Mouse (Mus musculus) forebrain, embryonic 14.5 days (tissue): ENCODE data around the gene Snx21. TPM values are rescaled to one million over a fixed set of nuclear protein-coding genes. Genes with fewer than 3 reads are reported as not detected.

Source experiments
- ATAC-seq: fragments of 200-750 bp; cut with Nextera tagmentation; 2 replicates; pipeline ENCODE4 v1.8.0; 2017; ENCODE audit warnings: mild to moderate bottlenecking, moderate library complexity
- DNase-seq: peaks from one replicate; pipeline ENCODE4 v3.0.0-alpha.2; 2015; ENCODE audit warnings: low spot score
- H3K27ac ChIP-seq: fragments of 300-500 bp; sonication (generic); 2 replicates; pipeline ENCODE4 v1.5.1; 2014; ENCODE audit warnings: low read depth, mild to moderate bottlenecking, control low read depth, low read length, moderate library complexity
- H3K27me3 ChIP-seq: fragments of 300-500 bp; sonication (generic); replicated peaks from 2 replicates; pipeline ENCODE4 v1.6.1; 2014; ENCODE audit warnings: low read length, control low read depth, mixed read lengths; ENCODE audit not compliant: control insufficient read depth, insufficient read depth
- H3K36me3 ChIP-seq: fragments of 300-500 bp; sonication (generic); 2 replicates; pipeline ENCODE4 v1.6.1; 2014; ENCODE audit warnings: low read length, control low read depth; ENCODE audit not compliant: control insufficient read depth, insufficient read depth
- H3K4me1 ChIP-seq: fragments of 300-500 bp; sonication (generic); 2 replicates; pipeline ENCODE4 v1.6.1; 2014; ENCODE audit warnings: antibody characterized with exemption, low read length, control low read depth; ENCODE audit not compliant: control insufficient read depth, insufficient read depth
- H3K4me2 ChIP-seq: fragments of 300-500 bp; sonication (generic); 2 replicates; pipeline ENCODE4 v1.6.1; 2014; ENCODE audit warnings: mild to moderate bottlenecking, control low read depth, low read length
- H3K4me3 ChIP-seq: fragments of 300-500 bp; sonication (generic); 2 replicates; pipeline ENCODE4 v1.5.1; 2014; ENCODE audit warnings: low read depth, low read length, control low read depth
- H3K9ac ChIP-seq: fragments of 300-500 bp; sonication (generic); 2 replicates; pipeline ENCODE4 v1.6.1; 2014; ENCODE audit warnings: mild to moderate bottlenecking, low read length, control low read depth, moderate library complexity
- H3K9me3 ChIP-seq: fragments of 300-500 bp; sonication (generic); replicated peaks from 2 replicates; pipeline ENCODE4 v1.6.1; 2016; ENCODE audit warnings: low read length, control low read depth, mixed read lengths; ENCODE audit not compliant: control insufficient read depth
- WGBS: fragments of 180-500 bp; shearing (Covaris S2); extraction: QIAGEN DNeasy Blood & Tissue Kit; methylation state at CpG from one replicate; pipeline ENCODE4 v1.1.7; 2014; 5-methylcytosine and 5-hydroxymethylcytosine counted together
- polyA plus RNA-seq: library from polyadenylated mRNA; unstranded; fragments of >200 nt; fragmentation: Nextera tagmentation; extraction: Ambion mirVana; gene quantifications from 2 replicates; pipeline ENCODE4 v1.2.1, GENCODE M21; 2014

Snx21 gene
- 20.4 and 22.8 TPM in 2 replicates for polyA plus RNA-seq

- Histone ChIP-seq H3K27ac (peak within 1 kb of the TSS; percentile 63), H3K36me3 (0 out of 2 replicates have a peak, but pooled peaks cover 3% of the 10 kb centered on the region), H3K4me2 (peak within 1 kb of the TSS; percentile 86), H3K4me3 (peak within 1 kb of the TSS; percentile 65), H3K9me3 (no peaks in the 10 kb centered on the region), H3K27me3 (no peaks in the 10 kb centered on the region), H3K4me1 (peaks cover 6% of the 10 kb centered on the region; the same call in 1 of the 2 replicates), H3K9ac (peak within 1 kb of the TSS; percentile 81)
- DNase-seq (peak; percentile 86), ATAC-seq (peak; percentile 94)
- under 1% methylated on average over 72 of the region's 89 CpGs for WGBS
Measured at GRCm38 (mm10) chr2:164785481-164786387, at the start of gene Snx21. Snx21 (plus strand) TSS chr2:164785823.

- no peaks in the 10 kb centered on the region for H3K4me1 ChIP-seq
- no peaks in the 10 kb centered on the region for H3K27me3 ChIP-seq
- no peak overlapping the region for H3K4me2 ChIP-seq
- DNase-seq (no peak), ATAC-seq (no peak)
- no peaks in the 10 kb centered on the region for H3K9me3 ChIP-seq
- no peak overlapping the region for H3K9ac ChIP-seq
- WGBS: 74% methylated on average over 3 of the region's 3 CpGs
- no peak overlapping the region for H3K4me3 ChIP-seq
- H3K27ac ChIP-seq: no peak overlapping the region
- no peaks in the 10 kb centered on the region for H3K36me3 ChIP-seq
Measured at GRCm38 (mm10) chr2:164737377-164738090, 48.1 kb upstream of the Snx21 start.

GRCm38 (mm10) chr2:164739876-164740275 lies 45.7 kb upstream of the Snx21 start:
- Histone ChIP-seq H3K4me2 (no peak overlapping the region), H3K9ac (no peak overlapping the region)
- 64% methylated on average over 7 of the region's 7 CpGs for WGBS

GRCm38 (mm10) chr2:164744987-164745386 lies 40.6 kb upstream of the Snx21 start:
- Histone ChIP-seq H3K27me3 (no peaks in the 10 kb centered on the region), H3K9me3 (no peaks in the 10 kb centered on the region), H3K9ac (peak overlapping the region; percentile 93), H3K27ac (no peak overlapping the region), H3K36me3 (peaks cover 18% of the 10 kb centered on the region), H3K4me1 (peaks cover 10% of the 10 kb centered on the region; the same call in 1 of the 2 replicates), H3K4me3 (peak overlapping the region; percentile 88), H3K4me2 (peak overlapping the region; percentile 87)
- ATAC-seq (no peak), DNase-seq (no peak)
- WGBS: 78% methylated on average over 13 of the region's 13 CpGs

More at GRCm38 (mm10) chr2:164739876-164740275, 45.7 kb upstream of the Snx21 start:
- Histone ChIP-seq H3K4me3 (no peak overlapping the region), H3K27me3 (no peaks in the 10 kb centered on the region), H3K9me3 (no peaks in the 10 kb centered on the region), H3K36me3 (no peaks in the 10 kb centered on the region), H3K4me1 (no peaks in the 10 kb centered on the region), H3K27ac (no peak overlapping the region)
- no peak for DNase-seq
- ATAC-seq: no peak

GRCm38 (mm10) chr2:164745843-164746479 lies 39.7 kb upstream of the Snx21 start, which contains the start of the genes Wfdc3 and Dnttip1:
Wfdc3 (minus strand) TSS chr2:164745931.
Dnttip1 (plus strand) TSS chr2:164745983.
- Histone ChIP-seq H3K36me3 (peaks cover 28% of the 10 kb centered on the region), H3K9me3 (no peaks in the 10 kb centered on the region), H3K27ac (peak within 1 kb of the TSS; percentile 66), H3K27me3 (no peaks in the 10 kb centered on the region), H3K4me3 (peak within 1 kb of the TSS; percentile 88), H3K4me1 (peaks cover 10% of the 10 kb centered on the region; the same call in 1 of the 2 replicates), H3K4me2 (peak within 1 kb of the TSS; percentile 87), H3K9ac (peak within 1 kb of the TSS; percentile 93)
- DNase-seq (peak; percentile 96), ATAC-seq (peak; percentile 96)
- WGBS: under 1% methylated on average over 63 of the region's 70 CpGs

- peak overlapping the region; percentile 87 for H3K4me2 ChIP-seq
- no peaks in the 10 kb centered on the region for H3K9me3 ChIP-seq
- peaks cover 10% of the 10 kb centered on the region; the same call in 1 of the 2 replicates for H3K4me1 ChIP-seq
- peak overlapping the region; percentile 93 for H3K9ac ChIP-seq
- peaks cover 33% of the 10 kb centered on the region for H3K36me3 ChIP-seq
- peak overlapping the region; percentile 88 for H3K4me3 ChIP-seq
- H3K27ac ChIP-seq: no peak overlapping the region; the same call in 1 of the 2 replicates
- WGBS: 57% methylated on average over 8 of the region's 8 CpGs
- H3K27me3 ChIP-seq: no peaks in the 10 kb centered on the region
- DNase-seq (no peak), ATAC-seq (no peak)
Measured at GRCm38 (mm10) chr2:164746693-164747092, 38.9 kb upstream of the Snx21 start.

- Histone ChIP-seq H3K4me2 (no peak overlapping the region), H3K27ac (no peak overlapping the region), H3K9me3 (no peaks in the 10 kb centered on the region), H3K36me3 (peaks cover 48% of the 10 kb centered on the region), H3K9ac (no peak overlapping the region), H3K4me1 (peaks cover 10% of the 10 kb centered on the region; the same call in 1 of the 2 replicates), H3K4me3 (no peak overlapping the region), H3K27me3 (no peaks in the 10 kb centered on the region)
- WGBS: 84% methylated on average over 4 of the region's 4 CpGs
- ATAC-seq (no peak), DNase-seq (no peak)
Measured at GRCm38 (mm10) chr2:164748191-164748590, 37.4 kb upstream of the Snx21 start.

- no peak overlapping the region for H3K27ac ChIP-seq
- H3K4me2 ChIP-seq: no peak overlapping the region
- H3K4me1 ChIP-seq: peaks cover 10% of the 10 kb centered on the region; the same call in 1 of the 2 replicates
- no peak overlapping the region for H3K9ac ChIP-seq
- H3K9me3 ChIP-seq: no peaks in the 10 kb centered on the region
- peaks cover 56% of the 10 kb centered on the region for H3K36me3 ChIP-seq
- H3K27me3 ChIP-seq: no peaks in the 10 kb centered on the region
- H3K4me3 ChIP-seq: no peak overlapping the region
- ATAC-seq (no peak), DNase-seq (no peak)
- 91% methylated on average over 6 of the region's 6 CpGs for WGBS
Measured at GRCm38 (mm10) chr2:164748991-164749390, 36.6 kb upstream of the Snx21 start.
